Mouse (Mus musculus): ENCODE measurements around the gene Atl2.

Atl2 gene

DNA sequence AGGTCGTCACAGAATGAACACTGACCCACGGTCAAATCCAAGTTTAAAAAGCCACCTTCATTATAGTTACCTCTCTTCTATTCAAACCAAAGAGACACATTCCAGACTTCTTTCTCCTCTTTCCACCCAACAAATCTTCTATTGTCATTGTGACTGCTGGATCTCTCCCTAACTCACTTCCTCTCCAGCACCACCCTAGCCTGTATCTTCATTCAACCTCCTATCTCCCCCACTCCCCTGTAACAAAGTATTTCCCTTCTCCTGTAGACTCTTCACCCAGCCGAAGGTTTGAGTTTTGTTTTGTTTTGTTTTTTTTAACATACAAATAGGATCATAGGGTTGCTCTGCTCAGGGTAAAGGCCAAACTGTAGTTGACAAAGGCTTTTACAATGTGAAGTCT lies 1.7 kb upstream of the Atl2 start:
- DNase-seq, result no peak

DNA sequence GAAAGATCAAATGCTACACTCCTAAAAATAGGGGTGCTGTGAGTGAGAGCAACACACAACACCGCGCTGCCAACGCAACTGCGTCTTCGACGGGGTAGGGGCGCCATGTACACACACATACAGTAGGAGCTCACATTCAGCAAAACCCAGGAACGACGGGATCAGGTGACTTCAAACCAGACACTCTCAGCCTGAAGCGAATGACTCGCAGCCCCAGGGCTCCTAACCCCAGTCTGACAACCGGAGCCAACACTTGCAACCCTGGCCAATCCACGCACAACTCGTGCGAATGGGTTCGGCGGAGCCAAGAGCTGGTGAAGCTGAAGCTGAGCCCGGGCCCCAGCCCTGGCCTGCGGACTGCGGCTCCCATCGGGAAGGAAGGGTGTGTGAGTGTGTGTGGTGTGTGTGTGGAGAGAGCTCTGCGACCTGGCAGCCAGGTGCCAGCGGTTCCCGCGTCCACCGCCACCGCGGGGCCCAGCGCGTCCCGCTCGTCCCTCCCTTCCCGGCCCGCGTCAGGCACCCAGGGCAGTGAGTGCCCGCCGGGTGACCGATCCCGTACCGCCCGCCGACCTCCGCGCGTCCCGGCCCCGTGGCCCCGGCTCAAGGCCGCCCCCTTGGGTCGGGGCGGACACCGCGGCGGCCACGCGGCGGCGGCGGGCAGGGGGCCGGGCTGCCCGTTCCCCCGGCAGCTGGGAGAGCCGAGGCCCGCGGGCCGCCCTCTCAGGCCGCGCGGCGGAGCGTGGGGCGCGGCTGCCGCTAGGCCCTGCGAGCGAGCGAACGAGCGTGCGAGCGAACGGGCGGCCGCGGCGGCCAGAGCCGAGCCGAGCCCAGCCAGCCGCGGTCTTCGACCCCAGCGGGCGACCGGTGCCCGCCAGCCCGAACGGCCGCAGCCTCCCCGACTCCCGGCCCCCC lies 696 bp downstream of the Atl2 start:
- DNase-seq, result peak; percentile 55

DNA sequence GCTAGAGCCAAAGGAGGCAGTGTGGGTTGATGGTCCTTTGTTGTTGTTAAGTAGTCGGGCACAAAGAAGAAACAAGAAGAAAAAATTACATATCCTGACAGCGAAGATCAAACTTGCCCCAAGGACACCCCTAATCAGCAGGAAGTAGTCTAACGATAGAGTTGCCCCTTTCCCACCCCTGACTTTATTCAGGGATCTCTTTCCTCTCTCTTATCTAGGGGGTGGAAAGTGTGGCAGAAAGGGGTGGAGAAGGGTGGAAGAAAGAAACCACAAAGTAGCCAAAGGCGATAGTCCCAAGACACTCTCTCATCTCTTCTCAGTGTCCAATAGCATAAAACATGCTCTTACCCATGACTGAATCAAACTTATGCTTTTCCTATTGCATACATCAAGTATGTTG lies 1.9 kb downstream of the Atl2 start:
- no peak for DNase-seq

DNA sequence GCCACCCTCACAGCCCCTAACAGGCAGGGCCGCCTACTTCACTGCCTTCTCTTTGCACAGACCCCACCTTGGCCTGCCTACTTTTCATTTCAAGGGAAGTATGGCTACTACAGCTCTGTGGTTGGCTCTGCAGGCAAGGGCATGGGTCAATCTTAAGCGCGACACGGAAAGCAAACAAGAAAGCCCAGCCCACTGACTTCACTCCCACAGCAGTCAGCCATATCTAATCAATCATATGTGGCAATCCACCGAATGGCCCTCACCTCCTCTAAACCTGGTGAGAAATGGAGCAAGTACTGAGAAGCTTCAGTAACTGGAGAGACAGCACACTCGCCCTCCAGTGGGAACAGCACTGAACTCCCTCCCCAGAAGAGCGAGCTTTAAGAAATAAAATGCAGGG lies 4.0 kb downstream of the Atl2 start:
- DNase-seq, result no peak

DNA sequence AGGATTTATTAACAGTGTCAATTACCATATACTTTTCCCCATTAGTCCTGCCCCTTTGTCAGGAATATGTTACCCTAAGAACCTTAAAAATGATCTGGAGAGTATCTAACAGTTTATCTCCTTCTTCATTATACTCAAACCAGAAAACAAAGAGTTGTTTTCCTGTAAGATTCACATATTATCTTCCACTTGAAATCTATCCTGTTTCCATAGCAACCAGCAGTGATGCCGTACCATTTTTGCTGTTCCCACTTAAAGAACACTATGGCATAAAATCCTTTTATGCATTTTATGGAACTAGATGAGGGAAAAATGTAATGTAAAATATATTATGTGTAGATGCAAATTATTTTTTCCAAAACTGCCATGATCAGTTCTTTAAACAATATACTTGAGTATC lies 8.0 kb downstream of the Atl2 start:
- no peak for DNase-seq

DNA sequence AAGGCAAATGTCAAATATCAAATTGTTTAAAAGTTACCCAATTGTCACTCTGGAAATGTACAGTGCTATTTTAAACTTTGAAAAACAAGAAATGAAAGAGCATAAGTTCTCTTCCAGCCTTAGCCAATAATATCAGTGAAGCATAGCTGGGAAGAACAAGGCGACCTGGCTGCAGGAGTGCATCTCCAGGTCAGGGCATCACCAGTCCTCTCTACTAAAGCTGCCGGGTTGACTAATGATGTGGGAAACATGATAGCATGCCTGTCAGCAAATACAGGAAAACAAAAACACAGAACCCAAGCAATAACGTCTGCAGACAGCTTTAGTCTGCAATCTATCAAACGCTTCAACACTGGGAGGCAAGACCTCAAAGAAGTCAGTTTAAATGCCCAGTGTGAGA lies 12.7 kb downstream of the Atl2 start:
- no peak for DNase-seq

DNA sequence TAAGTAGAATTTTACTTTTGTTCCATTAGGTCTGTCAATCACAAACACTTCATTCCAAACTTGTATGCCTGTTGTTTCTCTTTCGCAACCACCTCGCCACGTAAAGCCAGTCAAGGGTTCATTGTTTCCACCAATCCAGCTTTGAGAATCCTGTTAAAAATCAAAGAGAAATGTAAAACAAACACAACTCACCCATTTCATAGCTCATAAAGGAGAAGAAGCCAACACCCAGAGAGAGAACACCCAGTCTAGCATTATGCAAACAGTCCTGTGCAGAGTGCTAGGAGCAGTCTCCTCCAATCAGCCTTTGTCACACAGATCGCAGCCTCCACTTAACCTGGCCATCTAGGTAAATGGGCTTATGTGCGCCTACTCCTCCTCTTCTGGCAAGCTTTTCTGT lies 30.9 kb downstream of the Atl2 start:
- DNase-seq, result no peak

DNA sequence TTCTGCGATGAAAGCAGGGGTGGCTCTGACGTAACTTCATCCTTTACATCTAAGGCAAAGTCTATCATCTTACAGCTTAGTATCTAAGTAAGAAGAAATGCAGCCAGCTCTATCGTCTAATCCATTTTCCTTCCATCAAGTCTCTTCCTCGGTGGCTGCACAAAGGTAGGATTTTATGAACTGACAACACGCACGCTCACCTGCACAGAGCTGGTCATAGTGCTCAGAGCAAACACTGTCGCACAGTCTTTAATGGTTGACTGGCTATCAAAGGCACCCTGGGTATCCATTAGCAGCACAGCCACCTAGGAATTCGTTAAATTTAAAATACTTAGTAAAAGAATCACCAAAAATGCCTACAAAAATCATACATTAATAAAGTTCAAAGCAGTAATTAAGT lies 31.4 kb downstream of the Atl2 start:
- no peak for DNase-seq

DNA sequence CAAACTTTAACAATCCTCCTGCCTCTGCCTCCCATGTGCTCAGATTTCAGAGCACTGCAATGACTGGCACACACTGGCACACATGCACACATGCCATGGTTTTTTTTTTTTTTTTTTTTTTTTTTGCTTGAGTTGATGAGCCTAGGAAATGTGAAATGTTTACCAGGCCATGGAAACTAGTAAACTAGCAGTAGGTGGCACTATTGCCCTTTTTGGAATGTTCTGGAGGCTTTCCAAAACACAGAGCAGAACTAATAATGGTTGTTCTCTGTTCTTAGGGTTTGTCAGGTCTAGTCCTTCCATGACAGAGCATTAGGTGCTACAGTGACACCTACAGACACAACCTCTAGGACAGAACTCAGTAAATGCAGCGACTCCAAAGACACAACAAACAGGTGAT lies 33.9 kb downstream of the Atl2 start:
- DNase-seq, result peak; percentile 18

DNA sequence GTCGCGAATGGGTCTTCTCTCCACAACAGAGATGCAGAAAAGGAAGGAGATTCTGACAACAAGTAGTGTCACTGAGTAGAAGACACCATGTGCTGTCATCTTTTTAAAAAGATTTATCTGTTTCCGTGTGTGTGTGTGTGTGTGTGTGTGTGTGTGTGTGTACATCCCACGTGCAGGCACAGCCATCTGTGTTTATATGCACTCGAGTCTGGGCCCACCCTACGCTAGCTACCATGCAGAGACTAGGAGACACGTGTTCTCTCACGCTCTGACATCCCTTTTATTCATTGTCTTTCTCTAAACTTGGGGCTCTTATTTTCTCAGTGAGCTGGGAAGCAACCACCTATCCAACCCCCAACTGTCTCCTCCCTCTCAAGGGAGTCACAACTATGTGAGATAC lies 40.4 kb downstream of the Atl2 start:
- no peak for DNase-seq

DNA sequence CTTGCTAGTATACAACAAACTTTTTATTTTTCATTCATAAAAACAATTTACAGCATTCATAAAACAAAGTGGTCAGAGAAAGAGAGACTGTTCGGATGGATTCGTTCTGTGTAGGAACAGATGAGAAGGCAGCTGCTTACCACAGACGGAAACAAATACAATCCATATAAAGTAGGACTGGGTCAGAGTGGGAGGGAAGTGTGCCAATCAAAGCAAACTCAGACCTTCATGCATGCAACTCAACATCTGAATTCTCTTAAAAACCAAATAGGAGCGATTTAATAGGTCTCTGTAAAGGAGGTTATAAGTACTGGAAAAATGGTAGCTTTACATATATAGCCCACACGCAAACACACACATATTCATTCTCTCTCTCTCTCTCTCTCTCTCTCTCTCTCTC lies 47.5 kb downstream of the Atl2 start:
- DNase-seq, result no peak

DNA sequence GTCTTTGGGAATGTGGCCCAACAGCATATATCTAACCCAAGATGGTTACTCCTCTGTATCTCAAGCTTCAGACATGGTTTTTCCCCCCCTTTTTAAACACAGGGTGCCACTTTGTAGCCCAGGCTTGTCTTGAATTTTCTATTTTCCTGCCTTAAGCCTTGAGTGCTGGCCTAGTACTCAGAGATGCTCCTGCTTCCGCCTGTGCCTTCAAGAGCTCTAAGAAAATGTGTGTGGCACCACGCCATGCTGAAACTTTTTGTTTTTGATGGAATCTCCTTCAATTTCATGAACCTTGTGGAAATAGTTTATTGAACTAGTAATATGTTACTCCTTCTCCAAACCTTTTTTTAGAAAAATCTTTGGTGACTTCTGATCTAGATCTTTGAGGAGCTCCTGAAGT lies 49.7 kb downstream of the Atl2 start:
- no peak for DNase-seq

DNA sequence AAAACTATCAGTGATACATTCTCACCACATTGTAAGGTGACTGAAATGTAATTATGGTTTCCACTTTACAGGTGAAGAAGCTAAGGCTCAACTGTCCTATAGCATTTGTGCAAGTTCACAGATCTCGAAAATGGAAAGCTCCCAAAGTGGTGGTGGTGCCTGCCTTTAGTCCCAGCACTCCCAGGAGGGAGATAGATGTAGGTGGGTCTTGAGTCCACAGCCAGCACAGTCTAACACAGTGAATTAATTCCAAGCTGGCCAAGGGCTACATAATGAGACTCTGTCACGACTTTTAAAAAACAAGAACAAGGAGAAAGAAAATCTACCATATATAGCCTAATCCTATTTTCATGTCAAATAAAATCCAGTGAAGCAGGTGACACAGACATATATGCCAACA lies 50.2 kb downstream of the Atl2 start:
- no peak for DNase-seq

DNA sequence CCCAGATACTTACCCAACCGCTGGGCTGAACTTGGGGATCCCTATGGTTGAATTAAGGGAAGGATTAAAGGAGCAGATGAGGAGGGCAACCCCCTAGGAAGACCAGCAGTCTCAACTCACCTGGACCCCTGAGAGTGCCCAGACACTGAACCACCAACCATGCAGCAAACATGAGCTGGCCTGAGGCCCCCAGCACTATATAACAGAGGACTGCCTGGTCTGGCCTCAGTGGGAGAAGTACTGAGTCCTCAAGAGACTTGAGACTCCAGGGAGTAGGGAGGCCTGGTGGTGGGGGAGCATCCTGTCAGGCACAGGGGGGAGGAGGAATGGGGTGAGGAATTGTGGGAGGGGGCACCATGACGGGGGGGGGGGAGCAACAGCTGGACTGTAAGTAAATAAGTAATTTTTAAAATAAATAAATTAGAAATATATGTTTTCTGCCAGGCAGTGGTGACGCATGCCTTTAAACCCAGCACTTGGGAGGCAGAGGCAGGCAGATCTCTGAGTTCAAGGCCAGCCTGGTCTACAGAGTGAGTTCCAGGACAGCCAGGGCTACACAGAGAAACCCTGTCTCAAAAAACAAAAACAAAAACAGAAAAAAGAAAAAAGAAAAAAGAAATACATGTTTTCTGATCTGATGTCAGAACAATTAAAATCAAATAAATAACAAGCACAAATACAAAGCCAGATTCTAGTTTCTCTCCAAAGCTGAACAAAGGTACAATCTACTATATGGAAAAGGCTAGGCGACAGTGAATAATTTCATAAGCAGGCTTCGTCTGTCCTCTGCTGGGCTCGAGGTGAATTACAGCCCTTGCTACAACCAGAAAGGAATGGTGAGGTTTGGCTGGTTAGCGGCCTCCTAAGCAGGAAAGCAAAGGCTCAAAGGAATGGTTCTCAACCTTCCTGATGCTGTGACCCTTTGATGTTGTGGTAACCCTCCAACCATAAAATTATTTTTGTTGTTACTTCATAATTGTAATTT lies 55.4 kb downstream of the Atl2 start:
- peak; percentile 9 for DNase-seq

DNA sequence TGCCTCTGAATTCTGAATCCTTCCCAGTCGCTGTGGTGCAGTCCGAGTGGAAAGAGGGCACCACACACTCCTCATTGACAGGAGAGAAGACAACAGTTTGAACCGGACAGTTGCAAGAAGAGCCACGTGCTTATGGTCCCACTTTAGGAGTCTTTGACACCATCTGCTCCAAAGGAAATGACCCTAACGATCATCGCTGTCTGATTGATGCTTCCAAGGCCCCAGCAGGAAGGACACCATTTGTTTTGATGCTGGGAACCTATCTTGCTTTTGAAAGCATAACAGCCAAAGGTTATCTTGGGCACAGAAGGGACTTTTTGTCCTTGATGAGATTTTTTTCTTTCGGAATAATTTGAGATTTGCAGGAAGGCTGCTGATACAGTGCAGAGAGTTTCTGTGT lies 58.9 kb downstream of the Atl2 start:
- DNase-seq, result no peak

DNA sequence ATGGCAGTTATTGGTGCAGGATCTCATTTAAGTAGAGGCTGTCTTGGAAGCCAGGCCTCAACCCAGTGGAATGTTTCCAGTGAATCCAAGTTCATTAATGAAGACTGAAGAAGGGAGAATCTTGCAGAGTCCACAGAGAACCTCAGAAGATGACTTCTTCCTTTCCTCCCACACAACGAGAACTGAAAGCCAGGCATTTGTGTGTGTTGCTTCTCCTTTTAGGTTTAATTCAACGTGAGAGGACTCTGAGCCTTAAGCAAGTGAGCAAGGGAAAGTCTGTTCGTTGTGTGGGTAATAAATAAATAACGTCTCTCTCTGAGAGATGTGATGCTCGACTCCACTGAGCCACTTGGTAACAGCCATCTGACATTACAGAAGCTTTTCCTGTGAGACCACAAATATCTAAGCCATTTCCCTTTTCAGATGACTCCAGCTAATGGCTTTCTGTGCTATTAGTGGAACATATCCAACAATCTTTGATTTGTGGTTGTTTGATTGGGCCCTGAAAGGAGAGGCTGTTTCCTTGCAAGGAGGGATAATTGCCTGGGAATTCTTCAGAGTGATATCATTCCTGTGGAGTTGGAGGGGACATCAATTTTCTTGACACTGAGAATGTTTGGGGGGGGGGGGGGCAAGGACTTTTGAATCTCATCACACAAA lies 60.1 kb downstream of the Atl2 start:
- no peak for DNase-seq

DNA sequence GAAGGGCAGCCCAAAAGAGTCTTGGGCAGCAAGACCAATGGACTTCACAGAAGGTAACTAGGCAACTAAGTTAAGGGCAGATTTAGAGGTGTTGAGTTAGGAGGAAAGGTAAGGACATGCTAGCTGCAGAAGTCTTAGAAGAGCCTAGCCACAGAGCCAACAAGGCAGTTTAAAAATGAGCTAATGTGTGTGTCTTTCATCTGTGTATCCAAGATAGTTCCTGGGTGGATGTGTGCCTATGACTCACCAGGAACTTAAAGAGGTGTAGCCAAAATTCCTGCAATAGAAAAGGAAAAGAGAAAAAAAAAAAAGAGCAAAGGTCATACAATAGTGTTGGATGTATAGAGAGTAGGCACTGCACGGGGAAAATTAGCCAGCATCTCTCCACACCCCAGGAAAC lies 63.6 kb downstream of the Atl2 start:
- no peak for DNase-seq

DNA sequence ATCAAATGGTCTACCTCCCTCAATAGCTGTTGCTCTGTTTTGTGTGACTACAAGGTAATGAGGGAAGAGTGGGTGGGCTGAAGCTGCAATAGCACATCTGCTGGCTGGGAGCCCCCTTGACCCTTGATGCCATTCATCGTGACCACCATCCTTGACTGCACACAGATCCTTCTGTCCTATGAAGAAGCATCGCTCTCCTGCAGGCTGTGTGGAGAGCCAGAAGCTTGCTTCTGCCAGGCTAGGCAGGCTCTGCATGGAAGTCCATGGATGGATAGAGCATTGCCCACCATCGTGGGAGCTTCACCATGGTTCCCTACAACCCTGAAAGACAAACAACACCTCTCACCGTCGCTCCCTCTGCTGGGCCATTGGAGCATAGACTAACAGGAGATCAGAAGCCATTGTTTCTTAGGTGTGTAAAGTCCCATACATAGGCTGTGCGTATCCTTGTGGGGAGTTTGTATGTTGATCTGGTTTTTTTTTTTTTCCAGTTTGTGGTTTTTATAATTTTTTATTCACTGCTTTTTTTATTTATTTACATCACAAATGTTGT lies 69.4 kb downstream of the Atl2 start:
- DNase-seq, result no peak

DNA sequence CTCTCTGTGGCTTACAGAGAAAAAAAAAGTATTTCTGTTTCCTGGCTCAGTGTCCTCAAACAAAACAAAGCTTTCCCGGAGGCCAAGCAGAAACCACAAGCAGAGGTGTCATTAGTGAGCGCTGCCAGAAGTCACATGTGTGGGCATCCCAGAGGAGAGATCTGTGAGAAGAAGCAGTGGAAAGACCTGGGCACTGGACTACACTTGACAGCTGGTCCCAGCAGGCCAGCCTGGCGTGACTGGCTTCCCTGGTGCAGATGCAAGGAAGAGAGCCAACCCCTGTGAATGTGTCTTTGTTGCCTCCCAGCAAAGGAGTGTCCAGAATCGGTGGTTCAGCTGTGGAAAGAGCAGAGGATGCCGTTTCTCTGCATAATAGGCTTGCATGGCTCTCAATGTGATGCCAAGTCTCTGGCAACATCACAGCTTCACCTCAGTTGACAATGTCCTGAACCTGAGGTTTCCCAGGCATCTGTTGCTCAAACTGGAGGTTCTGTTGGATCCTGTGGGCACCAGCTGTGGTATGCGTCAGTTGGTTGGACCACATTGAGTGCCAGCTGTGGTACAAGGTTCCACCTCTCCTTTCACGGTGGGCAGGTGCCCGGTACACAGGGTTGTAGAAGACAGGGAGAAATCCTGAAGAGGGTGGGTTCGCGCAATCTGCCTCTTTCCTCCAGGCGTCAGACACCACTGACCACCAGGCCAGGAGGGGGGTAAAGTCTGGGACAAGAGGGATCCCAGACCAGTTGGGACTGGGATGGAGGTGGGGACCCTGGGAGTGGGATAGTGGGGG lies 70.5 kb downstream of the Atl2 start:
- no peak for DNase-seq

DNA sequence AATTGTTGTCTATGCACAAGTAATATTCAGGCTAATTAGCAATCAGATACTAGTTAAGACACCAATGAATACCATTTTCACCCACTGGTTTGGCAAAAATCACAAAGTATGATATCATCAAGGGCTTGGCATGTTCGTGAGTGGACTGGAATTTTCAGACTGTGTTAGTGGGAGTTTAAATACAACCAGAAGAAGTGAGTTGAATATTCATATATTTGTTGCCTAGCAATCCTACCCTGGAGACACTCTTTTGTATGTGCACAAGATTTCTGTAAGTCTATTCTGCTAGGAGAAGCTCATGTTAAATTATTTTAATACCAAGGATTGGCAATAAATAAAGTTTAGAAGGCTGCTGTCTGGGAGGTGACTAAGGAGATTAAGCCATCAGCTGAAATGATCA lies 71.5 kb downstream of the Atl2 start:
- no peak for DNase-seq

DNA sequence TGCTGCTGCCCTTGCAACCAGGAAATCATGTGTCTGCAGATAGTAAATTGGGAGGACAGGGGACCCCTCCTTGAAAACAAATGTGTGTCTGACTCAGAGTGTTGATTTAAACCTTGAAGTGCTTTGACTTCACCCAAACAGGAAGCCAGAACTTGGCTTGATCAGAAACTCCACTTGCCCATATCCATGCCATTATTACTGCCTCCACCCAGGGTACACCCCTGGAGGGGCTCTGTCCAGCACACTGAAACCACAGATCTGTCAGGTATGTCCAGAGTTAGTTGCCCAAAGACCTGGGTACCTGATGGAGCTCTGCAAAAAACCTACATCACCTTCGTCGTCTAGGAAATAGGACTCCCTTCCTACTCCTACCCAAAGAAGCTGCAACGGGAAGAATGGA lies 77.0 kb downstream of the Atl2 start:
- DNase-seq, result no peak

DNA sequence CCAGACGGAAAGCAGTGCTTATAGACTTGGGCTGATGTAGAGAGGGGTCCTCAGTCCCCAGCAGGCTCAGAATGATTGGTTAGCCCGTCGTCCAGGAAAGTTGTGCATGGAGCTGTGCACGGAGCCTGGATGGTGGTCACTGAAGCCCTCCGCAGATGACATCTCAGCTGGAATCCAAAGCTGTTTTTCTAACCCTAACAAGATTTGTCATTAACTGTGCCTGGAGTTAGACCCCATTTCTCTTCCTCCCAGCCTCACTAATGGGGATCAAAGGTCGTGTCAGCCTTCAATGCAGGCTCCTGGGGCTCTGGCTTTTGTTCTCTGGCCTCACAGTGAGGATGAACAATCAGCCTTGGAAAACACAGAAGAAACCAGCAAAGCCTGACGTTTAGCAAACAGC lies 77.9 kb downstream of the Atl2 start:
- DNase-seq, result no peak

All from cerebellum, adult 11 months (tissue).